Mouse (Mus musculus) spleen, embryonic (tissue): ENCODE measurements at regions not wholly inside any gene's neighbourhood (a gene's known extent, or its start where the extent isn't known, plus 50 kb on each side); places are given as distances from the start of the nearest gene placed in this dataset.

Experiments used
- CTCF ChIA-PET: fragments of 350-600 bp; sonication (Branson Sonifier 250); formaldehyde crosslinking; loops from one replicate; lab custom pipeline; 2022; lab: Charles Lee

- CTCF ChIA-PET = no interaction called here
Measured at GRCm38 (mm10) chr1:125307223-125307622, 128.3 kb downstream of the Actr3 start.

GRCm38 (mm10) chr1:125298520-125299090, 136.9 kb downstream of the Actr3 start:
- CTCF ChIA-PET = no interaction called here

- CTCF ChIA-PET = no interaction called here
Measured at GRCm38 (mm10) chr1:125295646-125296045, 139.9 kb downstream of the Actr3 start.

GRCm38 (mm10) chr1:125290320-125291021, 145.1 kb downstream of the Actr3 start:
- CTCF ChIA-PET = no interaction called here

- CTCF ChIA-PET = no interaction called here
Measured at GRCm38 (mm10) chr1:125286347-125286746, 149.2 kb downstream of the Actr3 start.

- CTCF ChIA-PET = no interaction called here
Measured at GRCm38 (mm10) chr1:125284693-125285092, 150.8 kb downstream of the Actr3 start.

GRCm38 (mm10) chr1:125273752-125274151, 161.8 kb downstream of the Actr3 start:
- CTCF ChIA-PET = no interaction called here

GRCm38 (mm10) chr1:125263684-125264083, 171.8 kb downstream of the Actr3 start:
- CTCF ChIA-PET = interaction anchor here (0.6 kb wide), 1 partner anchor 1892 kb away, joined by 3 read pairs; no protein-coding TSS in a partner anchor

- CTCF ChIA-PET = no interaction called here
Measured at GRCm38 (mm10) chr1:125263068-125263467, 172.5 kb downstream of the Actr3 start.

- CTCF ChIA-PET = no interaction called here
Measured at GRCm38 (mm10) chr1:125242345-125242744, 193.2 kb downstream of the Actr3 start.

- CTCF ChIA-PET = no interaction called here
Measured at GRCm38 (mm10) chr1:125241717-125242116, 193.8 kb downstream of the Actr3 start.

- CTCF ChIA-PET = interaction anchor here (0.7 kb wide), 1 partner anchor 1089 kb away, joined by 3 read pairs; no protein-coding TSS in a partner anchor
Measured at GRCm38 (mm10) chr1:125237595-125237988, 197.9 kb downstream of the Actr3 start.

- CTCF ChIA-PET = interaction anchor here (0.7 kb wide), 1 partner anchor 1090 kb away, joined by 3 read pairs; no protein-coding TSS in a partner anchor
Measured at GRCm38 (mm10) chr1:125236948-125237594, 198.5 kb downstream of the Actr3 start.

GRCm38 (mm10) chr1:125234747-125235146, 200.8 kb downstream of the Actr3 start:
- CTCF ChIA-PET = no interaction called here

GRCm38 (mm10) chr1:125223370-125223769, 212.2 kb downstream of the Actr3 start:
- CTCF ChIA-PET = no interaction called here

- CTCF ChIA-PET = no interaction called here
Measured at GRCm38 (mm10) chr1:125216192-125216591, 219.3 kb downstream of the Actr3 start.

- CTCF ChIA-PET = no interaction called here
Measured at GRCm38 (mm10) chr1:125187091-125187490, 248.4 kb downstream of the Actr3 start.

- CTCF ChIA-PET = no interaction called here
Measured at GRCm38 (mm10) chr1:125176124-125176937, 259.2 kb downstream of the Actr3 start.

GRCm38 (mm10) chr1:125174725-125175124, 260.8 kb downstream of the Actr3 start:
- CTCF ChIA-PET = no interaction called here

GRCm38 (mm10) chr1:125172474-125172873, 263.1 kb downstream of the Actr3 start:
- CTCF ChIA-PET = no interaction called here

GRCm38 (mm10) chr1:125165226-125165625, 270.3 kb downstream of the Actr3 start:
- CTCF ChIA-PET = no interaction called here

- CTCF ChIA-PET = no interaction called here
Measured at GRCm38 (mm10) chr1:125158481-125158880, 277.0 kb downstream of the Actr3 start.
